ENCODE assay signal across 11 mouse cellular contexts in genomic region chr13:41423463-41424074, GRCm38 (mm10).
A peak's percentile ranks its signal among the peaks of the same experiment; 100 is the strongest.
DNase-seq lines count a peak whose midpoint lies in the region; ATAC-seq and TF ChIP-seq lines count a peak whose summit lies in the region.
"Had no signal": no experiment of that assay in that cellular context is flagged by ENCODE, and none has a peak within 500 bp of the region (broad histone marks: within the 10 kb centered on the region; RNA-seq: fewer than 3 reads in every experiment).

No protein-coding gene starts in this region.

- TF ChIP-seq CTCF in lung, adult 2 months (IDR thresholded peaks at IDR 0.05; ENCODE audit: insufficient read depth, low read length) = no peak

- ATAC-seq in limb, embryonic 15.5 days (ENCODE audit: insufficient number of reproducible peaks, low FRiP score, low TSS enrichment, low read depth) = no peak
- peak; percentile 86 for ATAC-seq in stomach, embryonic 14.5 days (ENCODE audit: insufficient number of reproducible peaks, insufficient read depth, low FRiP score, low read depth)
- no peak for ATAC-seq in midbrain, embryonic 16.5 days

- TF ChIP-seq POLR2A in lung, adult 2 months (IDR thresholded peaks at IDR 0.05; ENCODE audit: borderline replicate concordance, extremely low read depth, low read depth, low read length) = no peak

- no peaks in the 10 kb centered on the region for H3K9me3 ChIP-seq in limb, embryonic 15.5 days
- H3K9me3 ChIP-seq in stomach, embryonic 14.5 days (ENCODE audit: control insufficient read depth, low read depth, low read length) = no peaks in the 10 kb centered on the region
- H3K9me3 ChIP-seq in midbrain, embryonic 16.5 days (replicated peaks; ENCODE audit: control insufficient read depth, low read length, poor library complexity, severe bottlenecking) = no peaks in the 10 kb centered on the region
- H3K9me3 ChIP-seq: forebrain, embryonic 12.5 days had no signal

- no peak overlapping the region for H3K4me2 ChIP-seq in limb, embryonic 15.5 days
- no peak overlapping the region for H3K4me2 ChIP-seq in stomach, embryonic 14.5 days (replicated peaks; ENCODE audit: low read depth, low read length)
- H3K4me2 ChIP-seq in midbrain, embryonic 16.5 days (ENCODE audit: low read length) = no peak overlapping the region
- H3K4me2 ChIP-seq: forebrain, embryonic 12.5 days had no signal

- peaks cover 3% of the 10 kb centered on the region for H3K4me1 ChIP-seq in lung, adult 2 months (ENCODE audit: control insufficient read depth, insufficient read depth, low read length)
- H3K4me1 ChIP-seq in limb, embryonic 15.5 days = peaks cover 17% of the 10 kb centered on the region
- H3K4me1 ChIP-seq in stomach, embryonic 14.5 days (ENCODE audit: control insufficient read depth, insufficient read depth, low read length) = 0 out of 2 replicates have a peak, but pooled peaks cover 3% of the 10 kb centered on the region
- no peaks in the 10 kb centered on the region for H3K4me1 ChIP-seq in midbrain, embryonic 16.5 days (ENCODE audit: control insufficient read depth, insufficient read depth, low read length)
- H3K4me1 ChIP-seq: forebrain, embryonic 12.5 days had no signal

- 57% methylated on average over 10 of the region's 10 CpGs for WGBS in lung, adult 2 months
- WGBS in limb, embryonic 15.5 days = 59% methylated on average over 10 of the region's 10 CpGs
- 58% methylated on average over 10 of the region's 10 CpGs for WGBS in stomach, embryonic 14.5 days
- 90% methylated on average over 10 of the region's 10 CpGs for WGBS in midbrain, embryonic 16.5 days

- H3K36me3 ChIP-seq in limb, embryonic 15.5 days = no peaks in the 10 kb centered on the region
- no peaks in the 10 kb centered on the region for H3K36me3 ChIP-seq in stomach, embryonic 14.5 days (ENCODE audit: control insufficient read depth, insufficient read depth, low read length)
- H3K36me3 ChIP-seq in midbrain, embryonic 16.5 days (ENCODE audit: control insufficient read depth, insufficient read depth, low read length) = no peaks in the 10 kb centered on the region
- H3K36me3 ChIP-seq: forebrain, embryonic 12.5 days had no signal

- H3K4me3 ChIP-seq in lung, adult 2 months (replicated peaks; ENCODE audit: extremely low read depth, low read depth, low read length) = no peak overlapping the region
- H3K4me3 ChIP-seq in limb, embryonic 15.5 days = no peak overlapping the region
- H3K4me3 ChIP-seq in stomach, embryonic 14.5 days (ENCODE audit: low read depth, low read length) = no peak overlapping the region
- H3K4me3 ChIP-seq in midbrain, embryonic 16.5 days (ENCODE audit: low read depth, low read length) = no peak overlapping the region
- H3K4me3 ChIP-seq: forebrain, embryonic 12.5 days had no signal

- intact Hi-C loops in left cerebral cortex, postnatal 14 days (cut with DNase I) = no loop called here
- intact Hi-C loops in left cerebral cortex, postnatal 25 days (cut with DNase I) = no loop called here

- DNase-seq in lung, adult 18-20 months = peak; percentile 50 to 60
- no peak for DNase-seq in lung, adult 2 months
- peak; percentile 58 for DNase-seq in kidney, adult 18-20 months
- DNase-seq in left cerebral cortex, postnatal 14 days (ENCODE audit: low spot score in 2 of 2) = no peak
- DNase-seq in left cerebral cortex, postnatal 25 days (ENCODE audit: low spot score in 2 of 2) = no peak
- DNase-seq: adrenal gland, postnatal 36 days; cerebellum, adult 11-12 months had no signal

- H3K27ac ChIP-seq in limb, embryonic 15.5 days = peak overlapping the region; percentile 38; the same call in 1 of the 2 replicates
- peak overlapping the region; percentile 53; the same call in 1 of the 2 replicates for H3K27ac ChIP-seq in stomach, embryonic 14.5 days (ENCODE audit: low read length)
- no peak overlapping the region for H3K27ac ChIP-seq in midbrain, embryonic 16.5 days (ENCODE audit: low read length)
- H3K27ac ChIP-seq: forebrain, embryonic 12.5 days had no signal

- H3K9ac ChIP-seq in limb, embryonic 15.5 days = no peak overlapping the region
- no peak overlapping the region for H3K9ac ChIP-seq in stomach, embryonic 14.5 days (replicated peaks; ENCODE audit: low read depth, low read length)
- no peak overlapping the region for H3K9ac ChIP-seq in midbrain, embryonic 16.5 days (ENCODE audit: low read depth, low read length)
- H3K9ac ChIP-seq: forebrain, embryonic 12.5 days had no signal

- H3K27me3 ChIP-seq in limb, embryonic 15.5 days = no peaks in the 10 kb centered on the region
- no peaks in the 10 kb centered on the region for H3K27me3 ChIP-seq in stomach, embryonic 14.5 days (ENCODE audit: control insufficient read depth, insufficient read depth, low read length)
- H3K27me3 ChIP-seq in midbrain, embryonic 16.5 days (ENCODE audit: control insufficient read depth, insufficient read depth, low read depth, low read length) = no peaks in the 10 kb centered on the region
- H3K27me3 ChIP-seq: forebrain, embryonic 12.5 days had no signal

Comparison
In these comparisons a context has a peak if more than half of its experiments do, and no peak if none do; other contexts are left out.
1. DNase-seq: peak in lung, adult 18-20 months (2 of 2) and kidney, adult 18-20 months (single experiment); none in lung, adult 2 months (single experiment), left cerebral cortex, postnatal 14 days (0 of 2) and left cerebral cortex, postnatal 25 days (0 of 2).